ENCODE assay signal across 14 mouse cellular contexts in genomic region chr4:104948886-104949285, GRCm38 (mm10). TPM values are rescaled to one million over a fixed set of nuclear protein-coding genes. Genes with fewer than 3 reads are reported as not detected.
DNase-seq lines count a peak whose midpoint lies in the region; ATAC-seq and TF ChIP-seq lines count a peak whose summit lies in the region.
"Had no signal": no experiment of that assay in that cellular context is flagged by ENCODE, and none has a peak within 500 bp of the region (broad histone marks: within the 10 kb centered on the region; RNA-seq: fewer than 3 reads in every experiment).

No protein-coding gene starts in this region.

- H3K27me3 ChIP-seq in MEL (ENCODE audit: control insufficient read depth in 1 of 2, insufficient read depth in 2 of 2, low read length in 2 of 2) = no peaks in the 10 kb centered on the region
- H3K27me3 ChIP-seq: Patski had no signal

- H3K27ac ChIP-seq in MEL (ENCODE audit: control insufficient read depth, low read depth, low read length) = peak overlapping the region; percentile 45; the same call in 1 of the 2 replicates
- H3K27ac ChIP-seq: macrophage had no signal

- peaks cover 8 to 29% of the 10 kb centered on the region in 2 experiments for H3K4me1 ChIP-seq in MEL (ENCODE audit: control insufficient read depth in 1 of 2, insufficient read depth in 2 of 2, low read length in 2 of 2)
- no peaks in the 10 kb centered on the region for H3K4me1 ChIP-seq in lung, adult 2 months (ENCODE audit: control insufficient read depth, insufficient read depth, low read length)

- no peak for TF ChIP-seq RAD21 in MEL (IDR thresholded peaks at IDR 0.05; ENCODE audit: low read depth, low read length)

- DNase-seq in heart, adult 18-20 months = peak; percentile 48 to 59
- no peak for DNase-seq in heart, postnatal 25 days (ENCODE audit: low spot score)
- peak; percentile 84 for DNase-seq in MEL (ENCODE audit: low read depth, low spot score)
- peak; percentile 12 to 26 for DNase-seq in heart, postnatal 14 days
- DNase-seq in lung, adult 2 months = peak; percentile 9
- no peak for DNase-seq in gastrocnemius, postnatal 4 days (ENCODE audit: low spot score in 2 of 2)
- DNase-seq in cerebellum, postnatal 10 days = no peak
- DNase-seq: cerebellum, adult 9-11 months; thymus, postnatal 14 days had no signal

- no peak for TF ChIP-seq POLR2A in MEL (IDR thresholded peaks at IDR 0.05; ENCODE audit: control insufficient read depth in 1 of 2, insufficient read depth in 1 of 2, low read depth in 1 of 2, low read length in 2 of 2, poor library complexity in 1 of 2)
- TF ChIP-seq POLR2A in lung, adult 2 months (IDR thresholded peaks at IDR 0.05; ENCODE audit: borderline replicate concordance, extremely low read depth, low read depth, low read length) = no peak

- H3K9me3 ChIP-seq in MEL (replicated peaks; ENCODE audit: insufficient read depth, low read length) = no peaks in the 10 kb centered on the region

- 8% methylated on average over 4 of the region's 4 CpGs for WGBS in lung, adult 2 months

- H3K4me3 ChIP-seq in MEL (ENCODE audit: control insufficient read depth in 1 of 2, insufficient read depth in 1 of 2, low read depth in 2 of 2, low read length in 2 of 2) = no peak overlapping the region
- no peak overlapping the region for H3K4me3 ChIP-seq in lung, adult 2 months (replicated peaks; ENCODE audit: extremely low read depth, low read depth, low read length)

- no peak overlapping the region for H3K9ac ChIP-seq in MEL (ENCODE audit: control insufficient read depth, low read depth, low read length, poor library complexity, severe bottlenecking)

- TF ChIP-seq CTCF in MEL (IDR thresholded peaks at IDR 0.05 in 2 of 3, conservative IDR thresholded peaks at IDR 0.05 in 1 of 3; ENCODE audit: control insufficient read depth in 1 of 3, insufficient read depth in 1 of 3, low read depth in 2 of 3, low read length in 3 of 3, poor library complexity in 1 of 3, severe bottlenecking in 1 of 3) = no peak
- TF ChIP-seq CTCF in lung, adult 2 months (IDR thresholded peaks at IDR 0.05; ENCODE audit: insufficient read depth, low read length) = no peak

- ATAC-seq in inflammation-experienced regulatory T-cells, adult 6 months = no peak
- ATAC-seq: intestine, postnatal 0 days; Patski had no signal

- peak; percentile 78 to 90 for TF ChIP-seq EP300 in MEL (IDR thresholded peaks at IDR 0.05; ENCODE audit: low read depth in 1 of 2, low read length in 2 of 2)

- H3K36me3 ChIP-seq in MEL (ENCODE audit: control insufficient read depth in 1 of 2, insufficient read depth in 2 of 2, low read length in 2 of 2) = peaks cover 0 to 31% of the 10 kb centered on the region in 2 experiments; a peak in 2 of 4 replicates

- intact Hi-C loops in heart, postnatal 25 days (cut with DNase I) = no loop called here
- intact Hi-C loops in heart, postnatal 14 days (cut with DNase I) = no loop called here

- H3K79me2 ChIP-seq in MEL (ENCODE audit: control insufficient read depth, insufficient read depth, low read length, poor library complexity) = no peaks in the 10 kb centered on the region

TF ChIP-seq in MEL, 35 proteins besides CTCF, POLR2A, EP300 and RAD21:
- TF ChIP-seq CHD2 (IDR thresholded peaks at IDR 0.05; ENCODE audit: low read length) (no peak), MYB (IDR thresholded peaks at IDR 0.05; ENCODE audit: low read depth, low read length) (peak; percentile 38; the same call in 1 of the 2 replicates), UBTF (IDR thresholded peaks at IDR 0.05; ENCODE audit: borderline replicate concordance, insufficient read depth, low read depth, low read length) (no peak), E2F4 (IDR thresholded peaks at IDR 0.05; ENCODE audit: borderline replicate concordance, low read depth, low read length) (no peak), MEF2A (IDR thresholded peaks at IDR 0.05; ENCODE audit: extremely low read depth, insufficient replicate concordance, low read depth, low read length, poor library complexity, severe bottlenecking) (no peak), ZKSCAN1 (IDR thresholded peaks at IDR 0.05; ENCODE audit: low read depth, low read length) (no peak), MXI1 (IDR thresholded peaks at IDR 0.05; ENCODE audit: low read depth, low read length) (no peak), KAT2A (conservative IDR thresholded peaks at IDR 0.05; ENCODE audit: low read depth, low read length) (no peak), NRF1 (IDR thresholded peaks at IDR 0.05; ENCODE audit: insufficient read depth, low read depth, low read length, poor library complexity, severe bottlenecking) (no peak), ZMIZ1 (IDR thresholded peaks at IDR 0.05; ENCODE audit: low read depth, low read length) (no peak), CHD1 (IDR thresholded peaks at IDR 0.05; ENCODE audit: low read depth, low read length) (no peak), SMC3 (IDR thresholded peaks at IDR 0.05; ENCODE audit: low read depth, low read length) (no peak), NELFE (IDR thresholded peaks at IDR 0.05; ENCODE audit: low read depth, low read length) (no peak), TAL1 (IDR thresholded peaks at IDR 0.05; ENCODE audit: low read length) (no peak), TCF12 (IDR thresholded peaks at IDR 0.05; ENCODE audit: low read depth, low read length) (peak; percentile 61; the same call in 1 of the 2 replicates), TBP (IDR thresholded peaks at IDR 0.05; ENCODE audit: low read depth, low read length) (no peak), ETS1 (IDR thresholded peaks at IDR 0.05; ENCODE audit: low read depth, low read length) (peak; percentile 96), ZC3H11A (IDR thresholded peaks at IDR 0.05; ENCODE audit: low read depth, low read length) (no peak), GABPA (IDR thresholded peaks at IDR 0.05; ENCODE audit: low read depth, low read length) (no peak), MAFK (IDR thresholded peaks at IDR 0.05; ENCODE audit: borderline replicate concordance, low read depth, low read length) (no peak), ZNF384 (IDR thresholded peaks at IDR 0.05; ENCODE audit: low read depth, low read length) (no peak), HCFC1 (IDR thresholded peaks at IDR 0.05; ENCODE audit: low read depth, low read length) (no peak), GATA1 (IDR thresholded peaks at IDR 0.05; ENCODE audit: low read depth, low read length) (peak; percentile 89), MYC (IDR thresholded peaks at IDR 0.05; ENCODE audit: low read depth, low read length) (no peak), MAZ (IDR thresholded peaks at IDR 0.05; ENCODE audit: low read depth, low read length) (no peak), RCOR1 (IDR thresholded peaks at IDR 0.05; ENCODE audit: low read depth, low read length) (peak; percentile 55; the same call in 1 of the 2 replicates), ELF1 (IDR thresholded peaks at IDR 0.05; ENCODE audit: low read depth, low read length) (no peak), USF1 (IDR thresholded peaks at IDR 0.05; ENCODE audit: low read depth, low read length) (no peak), POLR2AphosphoS5 (IDR thresholded peaks at IDR 0.05; ENCODE audit: borderline replicate concordance, low read depth, low read length) (no peak), USF2 (IDR thresholded peaks at IDR 0.05; ENCODE audit: borderline replicate concordance in 1 of 2, insufficient read depth in 1 of 2, low read depth in 1 of 2, low read length in 2 of 2) (no peak), BHLHE40 (IDR thresholded peaks at IDR 0.05; ENCODE audit: borderline replicate concordance, low read depth, low read length) (no peak), SIN3A (IDR thresholded peaks at IDR 0.05; ENCODE audit: low read length) (peak; percentile 40; the same call in 1 of the 2 replicates), MAX (IDR thresholded peaks at IDR 0.05; ENCODE audit: low read length) (no peak), JUND (IDR thresholded peaks at IDR 0.05; ENCODE audit: low read depth, low read length) (no peak)

RNA-seq across cellular contexts. Expression of gene Fyb2, which starts 35.6 kb away (rescaled TPM):
- not detected for total RNA-seq in heart, adult 18-20 months (2021)
- under 1 TPM in 1 of 2 experiments, not detected in 1; 0.08 TPM for total RNA-seq in heart, postnatal 25 days (2021)
- total RNA-seq in MEL (2012; rRNA removed) = 0.07 and 0.08 TPM in 2 replicates
- under 1 TPM in 1 of 2 experiments, not detected in 1; 0.10 TPM for polyA plus RNA-seq in MEL (2012; ENCODE audit: insufficient read depth in 1 of 2, insufficient read length in 2 of 2, low read depth in 1 of 2, low replicate concordance in 2 of 2, missing spikeins in 1 of 2)
- total RNA-seq in heart, postnatal 14 days (2021) = not detected
- polyA plus RNA-seq in lung, adult 2 months (2012; rRNA removed) = 0.04 TPM in 1 of 2 replicates, not detected in the other
- polyA plus RNA-seq in inflammation-experienced regulatory T-cells, adult 6 months (2017; shearing (Covaris generic)) = not detected
- total RNA-seq in gastrocnemius, postnatal 4 days (2021) = under 1 TPM; 0.13 to 0.22 TPM
- total RNA-seq: heart, postnatal 36 days had no signal

Comparison
In these comparisons a context has a peak if more than half of its experiments do, and no peak if none do; other contexts are left out.
1. DNase-seq: peak in heart, adult 18-20 months (2 of 2), MEL (single experiment), heart, postnatal 14 days (2 of 2) and lung, adult 2 months (single experiment); none in heart, postnatal 25 days (single experiment), gastrocnemius, postnatal 4 days (0 of 2) and cerebellum, postnatal 10 days (0 of 2).